Mouse (Mus musculus): ENCODE results near the gene Btla. TPM values are rescaled to one million over a fixed set of nuclear protein-coding genes. Genes with fewer than 3 reads are reported as not detected.

The Btla gene
- 2.0 TPM for polyA plus RNA-seq (2014; fragmentation: Illumina TruSeq; extraction: RNeasy Lipid Tissue Mini Kit (QIAGEN cat#74804))

GRCm38 (mm10) chr16:45223648-45224388, at the start of gene Btla:
Btla (plus strand) TSS chr16:45224315.

Other genes with a start within 250 kb of the Btla start
- 39.4 TPM for gene Ccdc80, start 130.9 kb upstream of the Btla start, polyA plus RNA-seq (2014; fragmentation: Illumina TruSeq; extraction: RNeasy Lipid Tissue Mini Kit (QIAGEN cat#74804))
- gene Slc35a5, start 65.6 kb upstream of the Btla start, polyA plus RNA-seq (2014; fragmentation: Illumina TruSeq; extraction: RNeasy Lipid Tissue Mini Kit (QIAGEN cat#74804)), result 59.2 TPM
- gene Atg3, start 65.5 kb upstream of the Btla start, polyA plus RNA-seq (2014; fragmentation: Illumina TruSeq; extraction: RNeasy Lipid Tissue Mini Kit (QIAGEN cat#74804)), result 127 TPM
- 193 TPM for gene Cd200, start 184.7 kb downstream of the Btla start, polyA plus RNA-seq (2014; fragmentation: Illumina TruSeq; extraction: RNeasy Lipid Tissue Mini Kit (QIAGEN cat#74804))